Mouse (Mus musculus): Measurements from ENCODE around the gene Igfbp6. TPM values are rescaled to one million over a fixed set of nuclear protein-coding genes. Genes with fewer than 3 reads are reported as not detected.

Igfbp6 gene
- polyA plus RNA-seq, 1 experiment from 2014 or later, result 15.0 TPM

- H3K9me3 ChIP-seq (replicated peaks; ENCODE audit: control insufficient read depth, low read length), result no peaks in the 10 kb centered on the region
- WGBS, result 53% methylated on average over 7 of the region's 7 CpGs
- no peaks in the 10 kb centered on the region for H3K27me3 ChIP-seq (ENCODE audit: control insufficient read depth, insufficient read depth, low read length)
- no peak overlapping the region for H3K4me2 ChIP-seq (ENCODE audit: low read depth, low read length)
- H3K4me3 ChIP-seq (ENCODE audit: low read length), result no peak overlapping the region
- no peak for ATAC-seq (replicated peaks; ENCODE audit: extremely low read depth, insufficient read depth, low FRiP score)
- no peak overlapping the region for H3K27ac ChIP-seq (ENCODE audit: low read length)
- H3K4me1 ChIP-seq (ENCODE audit: control insufficient read depth, insufficient read depth, low read length), result no peaks in the 10 kb centered on the region
- no peaks in the 10 kb centered on the region for H3K36me3 ChIP-seq (ENCODE audit: control insufficient read depth, insufficient read depth)
- no peak overlapping the region for H3K9ac ChIP-seq (ENCODE audit: low read length)
Measured at GRCm38 (mm10) chr15:102192271-102192812, 48.2 kb downstream of the Igfbp6 start.

- Histone ChIP-seq H3K36me3 (ENCODE audit: control insufficient read depth, insufficient read depth) (no peaks in the 10 kb centered on the region), H3K4me1 (ENCODE audit: control insufficient read depth, insufficient read depth, low read length) (no peaks in the 10 kb centered on the region), H3K27ac (ENCODE audit: low read length) (no peak overlapping the region), H3K9ac (ENCODE audit: low read length) (no peak overlapping the region), H3K4me2 (ENCODE audit: low read depth, low read length) (no peak overlapping the region), H3K27me3 (ENCODE audit: control insufficient read depth, insufficient read depth, low read length) (no peaks in the 10 kb centered on the region), H3K4me3 (ENCODE audit: low read length) (no peak overlapping the region), H3K9me3 (replicated peaks; ENCODE audit: control insufficient read depth, low read length) (no peaks in the 10 kb centered on the region)
- ATAC-seq (replicated peaks; ENCODE audit: extremely low read depth, insufficient read depth, low FRiP score), result no peak
- 37% methylated on average over 5 of the region's 5 CpGs for WGBS
Measured at GRCm38 (mm10) chr15:102192820-102193386, 48.7 kb downstream of the Igfbp6 start.

- Histone ChIP-seq H3K9ac (ENCODE audit: low read length) (no peak overlapping the region), H3K27ac (ENCODE audit: low read length) (no peak overlapping the region), H3K4me2 (ENCODE audit: low read depth, low read length) (no peak overlapping the region), H3K9me3 (replicated peaks; ENCODE audit: control insufficient read depth, low read length) (no peaks in the 10 kb centered on the region), H3K4me3 (ENCODE audit: low read length) (no peak overlapping the region), H3K36me3 (ENCODE audit: control insufficient read depth, insufficient read depth) (no peaks in the 10 kb centered on the region), H3K4me1 (ENCODE audit: control insufficient read depth, insufficient read depth, low read length) (no peaks in the 10 kb centered on the region), H3K27me3 (ENCODE audit: control insufficient read depth, insufficient read depth, low read length) (no peaks in the 10 kb centered on the region)
- no peak for ATAC-seq (replicated peaks; ENCODE audit: extremely low read depth, insufficient read depth, low FRiP score)
- 83% methylated on average over 4 of the region's 4 CpGs for WGBS
Measured at GRCm38 (mm10) chr15:102193652-102194051, 49.5 kb downstream of the Igfbp6 start.

GRCm38 (mm10) chr15:102194439-102194838, 50.3 kb downstream of the Igfbp6 start:
- no peak overlapping the region for H3K27ac ChIP-seq (ENCODE audit: low read length)
- no peak for ATAC-seq (replicated peaks; ENCODE audit: extremely low read depth, insufficient read depth, low FRiP score)

GRCm38 (mm10) chr15:102195373-102195772, 51.2 kb downstream of the Igfbp6 start:
- no peak overlapping the region for H3K9ac ChIP-seq (ENCODE audit: low read length)
- H3K27ac ChIP-seq (ENCODE audit: low read length), result no peak overlapping the region
- WGBS, result 71% methylated on average over 4 of the region's 4 CpGs
- no peak overlapping the region for H3K4me2 ChIP-seq (ENCODE audit: low read depth, low read length)
- ATAC-seq (replicated peaks; ENCODE audit: extremely low read depth, insufficient read depth, low FRiP score), result no peak
- no peaks in the 10 kb centered on the region for H3K36me3 ChIP-seq (ENCODE audit: control insufficient read depth, insufficient read depth)
- no peaks in the 10 kb centered on the region for H3K4me1 ChIP-seq (ENCODE audit: control insufficient read depth, insufficient read depth, low read length)
- H3K4me3 ChIP-seq (ENCODE audit: low read length), result no peak overlapping the region
- H3K9me3 ChIP-seq (replicated peaks; ENCODE audit: control insufficient read depth, low read length), result no peaks in the 10 kb centered on the region
- no peaks in the 10 kb centered on the region for H3K27me3 ChIP-seq (ENCODE audit: control insufficient read depth, insufficient read depth, low read length)

More at GRCm38 (mm10) chr15:102194439-102194838, 50.3 kb downstream of the Igfbp6 start:
- no peak overlapping the region for H3K9ac ChIP-seq (ENCODE audit: low read length)
- no peaks in the 10 kb centered on the region for H3K27me3 ChIP-seq (ENCODE audit: control insufficient read depth, insufficient read depth, low read length)
- H3K4me2 ChIP-seq (ENCODE audit: low read depth, low read length), result no peak overlapping the region
- 77% methylated on average over 4 of the region's 4 CpGs for WGBS
- no peaks in the 10 kb centered on the region for H3K9me3 ChIP-seq (replicated peaks; ENCODE audit: control insufficient read depth, low read length)
- no peaks in the 10 kb centered on the region for H3K4me1 ChIP-seq (ENCODE audit: control insufficient read depth, insufficient read depth, low read length)
- no peak overlapping the region for H3K4me3 ChIP-seq (ENCODE audit: low read length)
- no peaks in the 10 kb centered on the region for H3K36me3 ChIP-seq (ENCODE audit: control insufficient read depth, insufficient read depth)

- Histone ChIP-seq H3K36me3 (ENCODE audit: control insufficient read depth, insufficient read depth) (no peaks in the 10 kb centered on the region), H3K27me3 (ENCODE audit: control insufficient read depth, insufficient read depth, low read length) (no peaks in the 10 kb centered on the region), H3K4me1 (ENCODE audit: control insufficient read depth, insufficient read depth, low read length) (peaks cover 6% of the 10 kb centered on the region), H3K9me3 (replicated peaks; ENCODE audit: control insufficient read depth, low read length) (no peaks in the 10 kb centered on the region), H3K9ac (ENCODE audit: low read length) (no peak overlapping the region), H3K4me3 (ENCODE audit: low read length) (no peak overlapping the region), H3K27ac (ENCODE audit: low read length) (no peak overlapping the region), H3K4me2 (ENCODE audit: low read depth, low read length) (no peak overlapping the region)
- no peak for ATAC-seq (replicated peaks; ENCODE audit: extremely low read depth, insufficient read depth, low FRiP score)
- 86% methylated on average over 4 of the region's 4 CpGs for WGBS
Measured at GRCm38 (mm10) chr15:102198841-102199240, 54.7 kb downstream of the Igfbp6 start.

Other genes with a start within 250 kb of the Igfbp6 start
- gene Krt4, start 219.6 kb upstream of the Igfbp6 start, polyA plus RNA-seq (2015; fragmentation: Nextera tagmentation; extraction: Ambion mirVana), result 1.4 and 6.0 TPM in 2 replicates
- 0.53 and 0.75 TPM in 2 replicates for gene Krt79, start 204.0 kb upstream of the Igfbp6 start, polyA plus RNA-seq (2015; fragmentation: Nextera tagmentation; extraction: Ambion mirVana)
- gene Krt78, start 190.1 kb upstream of the Igfbp6 start, polyA plus RNA-seq (2015; fragmentation: Nextera tagmentation; extraction: Ambion mirVana), result 0.14 TPM in 1 of 2 replicates, not detected in the other
- 132 and 209 TPM in 2 replicates for gene Krt8, start 139.9 kb upstream of the Igfbp6 start, polyA plus RNA-seq (2015; fragmentation: Nextera tagmentation; extraction: Ambion mirVana)
- gene Krt18, start 116.2 kb upstream of the Igfbp6 start, polyA plus RNA-seq (2015; fragmentation: Nextera tagmentation; extraction: Ambion mirVana), result 127 and 215 TPM in 2 replicates
- 71.5 and 75.0 TPM in 2 replicates for gene Eif4b, start 70.6 kb upstream of the Igfbp6 start, polyA plus RNA-seq (2015; fragmentation: Nextera tagmentation; extraction: Ambion mirVana)
- gene Tns2, start 43.9 kb upstream of the Igfbp6 start, polyA plus RNA-seq (2015; fragmentation: Nextera tagmentation; extraction: Ambion mirVana), result 33.2 and 35.1 TPM in 2 replicates
- gene Spryd3, start 8.1 kb upstream of the Igfbp6 start, polyA plus RNA-seq (2015; fragmentation: Nextera tagmentation; extraction: Ambion mirVana), result 19.8 and 21.8 TPM in 2 replicates
- 0.24 and 0.42 TPM in 2 replicates for gene Soat2, start 6.2 kb downstream of the Igfbp6 start, polyA plus RNA-seq (2015; fragmentation: Nextera tagmentation; extraction: Ambion mirVana)
- 30.2 and 33.2 TPM in 2 replicates for gene Zfp740, start 58.9 kb downstream of the Igfbp6 start, polyA plus RNA-seq (2015; fragmentation: Nextera tagmentation; extraction: Ambion mirVana)
- gene Csad, start 60.4 kb downstream of the Igfbp6 start, polyA plus RNA-seq (2015; fragmentation: Nextera tagmentation; extraction: Ambion mirVana), result 38.3 and 43.7 TPM in 2 replicates
- 3.9 and 6.9 TPM in 2 replicates for gene Itgb7, start 87.6 kb downstream of the Igfbp6 start, polyA plus RNA-seq (2015; fragmentation: Nextera tagmentation; extraction: Ambion mirVana)
- 8.9 and 11.8 TPM in 2 replicates for gene Rarg, start 113.2 kb downstream of the Igfbp6 start, polyA plus RNA-seq (2015; fragmentation: Nextera tagmentation; extraction: Ambion mirVana)
- gene Gm9918, start 126.2 kb downstream of the Igfbp6 start, polyA plus RNA-seq (2015; fragmentation: Nextera tagmentation; extraction: Ambion mirVana), result 0.11 and 0.12 TPM in 2 replicates
- 43.8 and 49.4 TPM in 2 replicates for gene Mfsd5, start 135.1 kb downstream of the Igfbp6 start, polyA plus RNA-seq (2015; fragmentation: Nextera tagmentation; extraction: Ambion mirVana)
- 18.2 and 21.1 TPM in 2 replicates for gene Espl1, start 151.9 kb downstream of the Igfbp6 start, polyA plus RNA-seq (2015; fragmentation: Nextera tagmentation; extraction: Ambion mirVana)
- 274 and 277 TPM in 2 replicates for gene Pfdn5, start 181.8 kb downstream of the Igfbp6 start, polyA plus RNA-seq (2015; fragmentation: Nextera tagmentation; extraction: Ambion mirVana)
- 56.6 and 67.9 TPM in 2 replicates for gene Myg1, start 187.3 kb downstream of the Igfbp6 start, polyA plus RNA-seq (2015; fragmentation: Nextera tagmentation; extraction: Ambion mirVana)
- gene Aaas, start 206.4 kb downstream of the Igfbp6 start, polyA plus RNA-seq (2015; fragmentation: Nextera tagmentation; extraction: Ambion mirVana), result 49.3 and 55.6 TPM in 2 replicates
- gene Sp7, start 222.8 kb downstream of the Igfbp6 start, polyA plus RNA-seq (2015; fragmentation: Nextera tagmentation; extraction: Ambion mirVana), result 0.11 and 0.20 TPM in 2 replicates

Data from heart, embryonic 16.5 days (tissue).